Mouse (Mus musculus): ENCODE measurements around the gene Thap4.

- TF ChIP-seq CTCF (IDR thresholded peaks at IDR 0.05; ENCODE audit: extremely low read depth, insufficient read depth, low read length) = no peak
- TF ChIP-seq POLR2A (IDR thresholded peaks at IDR 0.05; ENCODE audit: extremely low read depth, insufficient read depth, low read length) = no peak
Observed at GRCm38 (mm10) chr1:93657025-93657360, 97.7 kb downstream of the Thap4 start.

Measured in cortical plate, adult 2 months (tissue).